Mouse (Mus musculus) kidney, adult 9 months (tissue): ENCODE results near the gene Gatd1.
"Not testable (repeated sequence)": the region's sequence is repeated elsewhere in the genome, so short reads cannot be mapped to it uniquely, and the experiment has no call there.

ENCODE experiments used
- DNase-seq: peaks from one replicate; pipeline ENCODE4 v3.0.0; 2022

Gatd1 gene

DNA sequence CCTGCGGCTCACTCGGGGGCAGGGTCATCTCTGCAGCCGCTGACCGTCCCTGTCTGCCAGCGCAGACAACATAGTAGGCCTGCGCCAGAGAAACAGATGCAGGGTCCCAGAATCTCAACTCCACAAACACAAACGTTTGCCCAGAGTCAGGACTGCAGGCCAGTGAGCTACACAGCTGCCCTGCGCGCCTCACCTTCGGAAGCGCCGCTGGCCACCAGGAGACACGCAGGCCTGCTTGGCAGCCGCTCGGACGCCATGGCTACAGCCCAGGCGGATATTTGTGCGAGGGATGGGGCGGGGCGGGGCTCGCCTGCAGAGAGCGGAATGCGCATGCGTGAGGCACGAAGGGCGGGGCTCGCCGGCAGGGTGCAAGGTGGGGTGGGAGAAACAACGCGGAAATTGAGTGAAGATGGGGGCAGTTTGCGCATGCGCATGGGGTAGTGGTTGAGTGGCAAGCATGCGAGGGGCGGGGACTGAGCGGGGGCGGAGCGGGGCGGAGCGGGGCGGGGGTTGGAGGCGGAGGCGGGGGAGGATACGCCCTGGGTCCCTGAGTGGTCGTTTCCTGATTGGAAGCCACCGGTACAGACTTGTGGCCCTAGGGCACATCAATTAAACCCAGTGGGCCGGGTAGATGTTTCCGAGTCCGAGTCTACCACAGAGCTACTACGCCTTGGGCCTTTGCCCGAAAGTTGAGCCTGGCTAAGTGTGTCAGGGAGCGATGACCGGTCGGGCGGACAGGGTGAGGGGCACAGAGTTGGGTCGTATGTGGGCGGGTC lies at the start of gene Gatd1:
Gene Gatd1 (minus strand): TSS at position 328 of the 776 bp plus-strand sequence.
- DNase-seq: peak; percentile 99

- DNase-seq: peak; percentile 88
These were observed 48.4 kb upstream of the Gatd1 start for GRCm38 (mm10) chr7:141462333-141462821.

- no peak for DNase-seq
These were observed 47.8 kb upstream of the Gatd1 start for GRCm38 (mm10) chr7:141461521-141462332.

GRCm38 (mm10) chr7:141460391-141461113 lies 46.6 kb upstream of the Gatd1 start, which contains the start of gene Cracr2b:
Cracr2b (plus strand) TSS chr7:141461094.
- DNase-seq: no peak

- DNase-seq: no peak
These were observed 46.1 kb upstream of the Gatd1 start for GRCm38 (mm10) chr7:141460001-141460390.

GRCm38 (mm10) chr7:141459301-141459711 lies 45.4 kb upstream of the Gatd1 start:
- no peak for DNase-seq

DNA sequence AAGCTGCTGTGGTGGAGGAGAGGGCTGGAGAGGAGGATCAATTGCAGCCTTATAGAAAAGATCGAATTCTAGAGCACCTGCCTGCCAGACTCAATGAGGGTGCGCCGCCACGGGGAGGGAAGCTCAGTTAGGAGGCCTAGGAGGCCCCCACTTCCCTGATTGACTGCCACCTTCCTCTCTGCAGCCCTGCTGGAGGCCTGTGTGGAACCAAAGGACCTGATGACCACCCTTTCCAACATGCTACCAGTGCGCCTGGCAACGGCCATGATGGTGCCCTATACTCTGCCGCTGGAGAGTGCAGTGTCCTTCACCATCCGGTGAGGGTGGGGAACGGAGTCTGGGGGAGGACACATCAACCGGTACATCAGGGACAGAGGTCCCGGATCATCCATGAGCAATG lies 44.7 kb upstream of the Gatd1 start:
- DNase-seq: no peak

- DNase-seq: peak; percentile 72
These were observed 44.2 kb upstream of the Gatd1 start for GRCm38 (mm10) chr7:141457986-141458660.

DNA sequence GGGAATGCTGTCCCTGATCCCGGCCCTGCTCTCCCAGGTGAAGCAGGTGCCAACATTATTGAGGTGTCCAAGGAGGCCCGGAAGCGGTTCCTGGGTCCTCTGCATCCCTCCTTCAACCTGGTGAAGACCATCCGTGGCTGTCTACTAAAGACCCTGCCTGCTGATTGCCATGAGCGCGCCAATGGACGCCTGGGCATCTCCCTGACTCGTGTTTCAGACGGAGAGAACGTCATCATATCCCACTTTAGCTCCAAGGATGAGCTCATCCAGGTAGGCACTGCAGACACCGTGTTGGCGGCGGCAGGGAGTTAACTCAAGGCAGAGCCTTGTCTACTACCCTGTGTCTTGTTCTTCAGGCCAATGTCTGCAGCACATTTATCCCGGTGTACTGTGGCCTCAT lies 43.3 kb upstream of the Gatd1 start:
- no peak for DNase-seq

DNA sequence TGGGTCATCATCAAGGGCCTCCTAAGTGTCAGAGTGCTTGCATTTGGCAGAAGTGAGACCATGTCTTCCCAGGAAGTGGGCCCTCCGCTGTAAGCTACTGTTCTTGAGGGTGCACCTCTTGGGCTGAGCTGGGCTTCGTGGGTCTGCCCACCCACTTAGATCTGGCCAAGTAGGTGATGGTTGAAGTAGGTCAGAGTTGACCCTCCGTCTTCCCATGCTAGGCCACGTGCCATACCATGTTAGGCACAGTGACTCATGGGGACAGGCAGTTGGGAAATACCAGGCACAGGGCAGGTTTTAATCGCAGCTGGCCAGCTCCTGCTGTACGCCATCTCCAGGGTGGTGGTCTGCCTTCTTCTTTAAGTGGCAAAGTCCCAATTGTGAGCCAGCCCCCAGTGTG lies 42.8 kb upstream of the Gatd1 start:
- DNase-seq: no peak

DNA sequence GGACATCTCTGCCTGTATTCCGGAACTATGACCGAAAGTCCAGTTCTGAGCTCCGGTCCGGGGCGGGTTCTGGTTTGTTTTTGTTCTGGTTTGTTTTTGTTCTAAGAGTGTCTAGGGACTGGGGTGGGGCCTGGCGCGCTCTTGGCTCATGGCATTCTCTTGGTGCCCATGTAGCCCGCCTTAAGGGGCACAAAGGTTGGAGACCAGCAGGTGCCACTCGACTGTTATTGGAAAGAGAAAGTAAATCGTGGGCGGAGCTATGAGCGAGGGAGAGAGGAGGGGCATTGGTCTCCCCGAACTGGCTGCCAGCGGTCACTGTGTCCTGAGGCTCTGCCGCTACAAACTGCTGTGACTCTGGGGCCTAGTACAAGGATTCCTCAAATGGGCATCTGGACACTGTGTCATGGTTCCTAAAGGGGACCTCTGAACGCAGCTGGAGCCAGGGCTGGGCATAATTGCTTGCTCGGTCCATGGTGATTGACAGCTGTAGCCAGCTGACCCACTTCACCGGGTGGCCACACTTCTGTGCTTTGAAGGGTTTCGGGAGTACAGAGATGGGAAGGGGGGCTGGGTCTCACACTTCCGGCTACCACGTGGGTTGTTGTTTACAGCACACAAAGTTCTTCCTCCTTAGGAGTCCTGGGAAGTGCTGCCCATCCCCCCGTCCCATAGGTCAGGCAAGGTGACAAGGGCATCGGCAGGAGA lies 41.8 kb upstream of the Gatd1 start:
- peak; percentile 95 for DNase-seq

DNA sequence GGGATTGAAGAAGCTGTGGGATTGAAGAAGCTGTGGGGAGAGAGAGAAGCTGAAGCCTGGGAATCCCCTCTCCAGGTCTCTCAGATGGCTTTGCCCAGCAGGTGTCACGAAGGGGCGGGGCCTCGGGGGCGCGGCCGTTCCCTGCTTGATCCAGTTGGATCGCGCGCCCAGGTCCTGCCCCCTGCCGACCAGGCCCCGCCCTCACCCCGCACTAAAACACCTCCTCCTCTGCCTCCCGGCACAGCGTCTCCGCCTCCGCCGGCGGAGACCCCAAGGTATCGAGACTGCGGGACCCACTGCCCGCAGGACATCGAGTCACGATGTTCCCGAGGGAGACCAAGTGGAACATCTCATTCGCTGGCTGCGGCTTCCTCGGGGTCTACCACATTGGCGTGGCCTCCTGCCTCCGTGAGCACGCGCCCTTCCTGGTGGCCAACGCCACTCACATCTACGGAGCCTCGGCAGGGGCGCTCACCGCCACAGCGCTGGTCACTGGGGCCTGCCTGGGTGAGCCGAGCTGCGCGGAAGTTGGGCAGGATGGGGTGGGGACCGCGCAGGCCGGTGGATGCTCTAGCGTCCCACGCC lies 41.1 kb upstream of the Gatd1 start, which contains the start of gene Pnpla2:
Gene Pnpla2 (plus strand): TSS at position 232 of the 585 bp plus-strand sequence.
- DNase-seq: peak; percentile 96

GRCm38 (mm10) chr7:141453636-141454035 lies 39.7 kb upstream of the Gatd1 start:
- no peak for DNase-seq

GRCm38 (mm10) chr7:141451928-141452327 lies 38.0 kb upstream of the Gatd1 start:
- DNase-seq: no peak

DNA sequence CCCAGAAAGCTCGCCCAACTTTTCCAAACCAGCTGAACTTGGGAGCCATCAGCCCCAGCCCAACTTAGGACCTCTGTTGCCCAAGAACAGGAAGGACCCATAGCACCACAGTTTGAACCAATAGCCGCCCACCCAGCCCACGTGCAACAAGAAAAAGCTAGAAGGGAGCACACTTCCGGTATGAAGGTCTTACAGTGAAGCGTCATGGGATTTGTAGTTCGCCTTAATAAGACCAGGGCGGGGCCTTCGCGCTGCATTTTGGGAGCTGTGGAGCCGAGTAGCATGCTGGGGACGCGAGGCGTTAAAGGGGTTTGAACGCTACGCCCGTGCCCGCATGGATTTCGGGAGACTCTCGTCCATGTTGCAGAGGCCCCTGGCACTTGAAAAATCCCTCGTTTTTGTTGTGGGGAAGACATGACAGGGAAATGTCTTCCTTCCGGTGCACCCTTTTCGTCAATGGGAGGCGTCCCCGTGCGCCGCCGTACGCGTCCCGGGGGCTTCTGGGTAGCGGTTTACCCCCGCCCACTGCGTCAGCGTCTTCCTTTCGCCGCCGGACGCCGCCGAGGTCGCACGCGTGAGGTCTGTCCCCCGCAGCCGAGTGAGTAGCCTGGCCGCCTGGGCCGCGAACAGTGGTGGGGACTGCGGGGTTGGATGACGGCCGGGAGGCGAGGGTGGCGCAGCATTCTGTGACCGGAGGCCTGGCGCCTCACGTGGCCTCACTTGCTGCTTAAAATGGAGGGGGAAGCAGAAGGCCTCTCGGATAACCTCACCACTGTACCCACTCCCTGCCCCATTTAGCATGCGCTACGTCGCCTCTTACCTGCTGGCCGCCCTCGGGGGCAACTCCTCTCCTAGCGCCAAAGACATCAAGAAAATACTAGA lies 33.4 kb upstream of the Gatd1 start, which contains the start of gene Rplp2:
Gene Rplp2 (plus strand): TSS at position 261 of the 882 bp plus-strand sequence.
- peak; percentile 96 for DNase-seq

DNA sequence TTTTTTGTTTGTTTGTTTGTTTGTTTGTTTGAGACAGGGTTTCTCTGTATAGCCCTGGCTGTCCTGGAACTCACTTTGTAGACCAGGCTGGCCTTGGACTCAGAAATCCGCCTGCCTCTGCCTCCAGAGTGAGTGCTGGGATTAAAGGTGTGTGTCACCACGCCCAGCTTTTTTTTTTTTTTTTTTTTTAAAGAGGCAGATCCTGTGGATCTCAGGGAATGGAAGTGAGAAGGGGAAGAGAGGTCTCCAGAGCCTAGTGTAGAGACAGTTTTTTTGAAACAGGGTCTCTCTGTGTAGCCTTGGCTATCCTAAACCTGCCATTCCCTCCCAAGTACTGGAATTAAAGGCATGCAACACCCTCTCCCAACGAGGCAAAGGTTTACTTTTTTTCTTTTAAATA lies 32.4 kb upstream of the Gatd1 start:
- DNase-seq: not testable (repeated sequence)

GRCm38 (mm10) chr7:141443828-141444237 lies 29.9 kb upstream of the Gatd1 start, which contains the start of gene Pidd1:
Pidd1 (minus strand) TSS chr7:141444025.
- DNase-seq: no peak

DNA sequence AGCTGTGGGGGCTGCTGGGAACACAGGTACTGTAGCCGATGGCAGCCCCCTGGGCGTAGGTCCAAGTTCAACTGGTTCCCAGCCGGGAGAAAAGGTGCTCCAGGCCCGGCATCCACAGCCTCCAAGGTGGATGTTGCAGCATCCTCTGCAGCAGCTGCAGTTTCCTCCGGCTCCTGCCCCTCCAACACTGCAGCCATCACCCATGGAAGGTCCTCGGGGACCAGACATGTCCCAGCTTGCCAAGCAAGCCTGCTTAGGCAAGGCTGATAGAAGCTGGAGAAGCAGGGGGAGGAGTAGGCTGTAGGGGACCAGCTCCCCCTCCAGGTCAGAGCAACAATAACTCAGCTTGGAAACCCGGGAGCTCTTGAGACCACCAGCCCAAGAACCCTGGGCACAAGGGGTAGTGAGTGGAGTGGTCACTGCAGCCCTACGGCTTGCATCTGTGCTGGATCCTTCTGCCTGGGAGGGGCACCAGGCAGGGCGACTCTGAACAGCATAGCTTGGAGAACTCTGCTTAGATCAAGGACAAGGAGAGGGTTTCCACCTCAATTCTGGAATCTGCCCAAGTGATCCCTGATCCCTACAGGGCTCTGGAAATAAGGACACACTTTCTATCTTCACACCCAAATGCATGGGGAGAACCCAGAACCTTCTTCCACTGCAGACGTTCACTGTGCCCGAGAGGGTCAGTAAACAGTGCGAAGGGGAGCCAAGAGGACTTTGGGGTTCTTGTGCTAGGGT lies 29.3 kb upstream of the Gatd1 start:
- DNase-seq: no peak

GRCm38 (mm10) chr7:141442199-141442598 lies 28.3 kb upstream of the Gatd1 start:
- no peak for DNase-seq
